Mouse (Mus musculus) heart, adult 2 months (tissue): Measurements from ENCODE around the gene Pde4d.

Experiments used
- CTCF ChIP-seq: fragments of 200-600 bp; IDR thresholded peaks from 2 replicates; pipeline ENCODE4 v1.8.1; 2022; ENCODE audit warnings: antibody characterized with exemption, mild to moderate bottlenecking, moderate library complexity
- EP300 ChIP-seq: fragments of 200-500 bp; IDR thresholded peaks from 2 replicates; pipeline ENCODE4 v1.6.1; 2011; ENCODE audit warnings: low read depth, low read length, control low read depth; ENCODE audit not compliant: insufficient read depth

DNA sequence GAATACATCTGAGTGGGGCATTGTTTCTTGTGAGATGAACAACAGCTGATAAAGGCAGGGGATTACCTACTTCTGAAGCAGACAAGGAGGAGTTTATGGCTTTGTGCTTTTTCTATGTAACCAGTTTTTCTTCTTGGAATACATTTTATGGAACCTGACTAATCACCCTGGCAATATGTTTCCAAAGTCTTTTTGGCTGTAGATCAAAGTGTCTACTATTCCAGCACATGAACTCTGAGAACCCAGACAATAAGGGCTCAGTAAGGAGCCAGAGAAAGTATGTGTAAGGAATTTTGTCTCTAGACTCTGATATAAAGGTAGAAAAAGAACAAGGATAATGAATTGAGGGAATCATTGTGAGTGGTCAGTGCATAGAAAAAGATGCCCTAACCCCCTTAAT, 40.1 kb downstream of the Pde4d start:
- TF ChIP-seq CTCF (no peak), EP300 (no peak)
